Mouse (Mus musculus) cerebellum, adult 2 months (tissue): ENCODE data around the gene Lemd1.

ENCODE experiments used
- CTCF ChIP-seq: fragments of 200-500 bp; IDR thresholded peaks from 2 replicates; pipeline ENCODE4 v1.5.1; 2011; ENCODE audit warnings: low read depth, mild to moderate bottlenecking, control low read depth, low read length, moderate library complexity, borderline replicate concordance; ENCODE audit not compliant: insufficient read depth
- POLR2A ChIP-seq: fragments of 200-500 bp; IDR thresholded peaks from 2 replicates; pipeline ENCODE4 v1.6.1; 2011; ENCODE audit warnings: low read length, control low read depth, borderline replicate concordance; ENCODE audit not compliant: insufficient read depth

GRCm38 (mm10) chr1:132164780-132165518, 26.3 kb upstream of the Lemd1 start:
- no peak for TF ChIP-seq CTCF
- TF ChIP-seq POLR2A, result no peak
